Mouse (Mus musculus) spleen, postnatal 10 days (tissue): Measurements from ENCODE around the gene Mvb12a.
A peak's percentile ranks its signal among the peaks of the same experiment; 100 is the strongest.

Experiments
- DNase-seq, 2 experiments: peaks; one replicate each; pipeline ENCODE4 v3.0.0; 2021 to 2022; ENCODE audit warnings: low spot score in 2 of 2

The Mvb12a gene

DNA sequence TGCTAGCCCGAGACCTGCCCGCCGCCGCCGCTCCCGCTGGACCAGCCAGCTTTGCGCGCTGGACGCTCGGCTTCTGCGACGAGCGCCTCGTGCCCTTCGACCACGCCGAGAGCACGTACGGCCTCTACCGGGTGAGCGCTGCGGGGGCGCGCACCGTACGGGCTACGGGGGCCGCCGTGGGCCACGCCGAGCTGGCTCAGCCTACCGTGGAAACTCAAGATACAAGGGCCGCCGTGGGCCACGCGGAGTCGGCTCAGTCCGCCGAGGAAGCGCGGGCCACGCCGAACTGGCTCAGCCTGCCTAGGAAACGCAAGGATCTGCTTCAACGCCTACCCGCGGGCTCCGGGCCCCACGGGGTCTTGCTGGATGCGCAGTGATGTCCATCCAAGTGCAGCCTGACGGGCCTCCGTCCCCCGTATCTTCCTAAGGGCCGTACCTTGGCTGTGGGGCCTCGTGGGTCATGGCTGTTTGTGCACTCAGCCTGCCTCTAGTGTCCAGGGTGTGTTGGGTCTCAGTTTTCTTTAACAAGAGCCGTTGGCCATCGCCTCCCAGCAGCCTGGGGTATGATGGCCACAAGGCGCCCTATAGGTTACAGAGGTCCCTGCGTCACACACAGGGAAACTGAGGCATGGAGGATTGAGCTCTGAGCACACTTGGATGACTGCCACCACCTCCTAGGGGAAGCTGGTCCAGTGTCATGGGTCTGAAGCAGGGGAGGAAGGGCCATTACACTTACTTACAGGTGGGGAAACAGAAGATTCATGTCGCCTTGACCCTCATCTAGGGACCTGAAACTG lies 49.9 kb downstream of the Mvb12a start:
- peak in 1 of 2 experiments; percentile 76 for DNase-seq

DNA sequence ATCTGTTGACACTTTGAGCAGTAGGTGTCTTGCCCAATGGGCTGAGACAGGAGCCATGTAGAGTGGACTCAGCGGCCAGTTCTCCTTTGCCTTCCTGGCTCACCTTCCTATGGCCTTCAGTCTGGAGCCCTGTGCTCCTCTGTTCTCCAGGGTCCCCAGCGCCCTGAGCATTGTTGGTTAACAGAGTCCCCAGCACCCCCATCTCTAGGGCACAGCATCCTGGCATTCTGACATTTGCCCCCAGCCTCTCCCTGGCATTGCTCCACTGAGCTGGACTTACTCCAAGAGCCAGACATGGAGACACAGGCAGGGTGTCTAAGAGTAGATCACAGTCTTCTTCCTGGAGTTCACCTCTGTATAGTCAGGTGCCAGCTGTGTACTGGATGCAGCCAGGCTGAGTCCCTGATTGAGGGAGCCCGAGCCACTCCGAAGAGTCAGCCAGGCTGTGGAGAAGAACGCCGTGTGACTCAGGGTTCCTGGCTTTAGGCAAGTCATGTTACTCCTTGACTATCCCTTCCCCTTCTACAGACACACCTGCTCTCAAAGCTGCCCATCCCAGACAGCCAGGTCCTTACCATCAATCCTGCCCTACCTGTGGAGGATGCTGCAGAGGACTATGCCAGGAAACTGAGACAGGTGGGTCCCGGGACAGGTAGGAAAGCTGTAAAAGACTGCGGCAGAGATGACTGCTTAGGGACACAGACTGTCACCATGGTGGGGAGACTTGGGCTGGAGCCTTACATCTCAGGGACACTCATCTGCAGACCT lies 51.0 kb downstream of the Mvb12a start:
- DNase-seq: no peak

GRCm38 (mm10) chr8:71594324-71594722 lies 51.6 kb downstream of the Mvb12a start:
- no peak for DNase-seq

GRCm38 (mm10) chr8:71595862-71596261 lies 53.1 kb downstream of the Mvb12a start:
- DNase-seq: peak; percentile 90 to 94

DNA sequence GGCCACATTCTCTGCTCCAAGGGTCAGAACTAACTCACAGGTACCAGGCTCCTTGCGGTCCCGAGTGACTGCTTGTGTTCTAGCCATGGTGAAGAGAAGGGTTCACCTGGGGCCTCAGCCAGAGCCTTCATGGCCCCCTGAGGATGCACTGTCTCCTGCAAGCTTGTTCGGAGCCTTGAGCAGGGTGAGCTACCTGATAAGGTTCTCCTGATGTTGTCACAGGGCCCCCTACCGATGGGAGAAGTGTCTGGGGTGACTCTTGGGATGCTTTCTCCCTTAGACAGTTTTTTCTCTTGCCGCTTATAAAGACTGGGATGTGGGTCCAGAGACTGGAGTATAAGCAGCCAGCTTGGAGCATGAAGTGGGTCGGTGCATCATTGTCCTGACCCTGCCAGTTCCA lies 53.7 kb downstream of the Mvb12a start:
- no peak for DNase-seq

DNA sequence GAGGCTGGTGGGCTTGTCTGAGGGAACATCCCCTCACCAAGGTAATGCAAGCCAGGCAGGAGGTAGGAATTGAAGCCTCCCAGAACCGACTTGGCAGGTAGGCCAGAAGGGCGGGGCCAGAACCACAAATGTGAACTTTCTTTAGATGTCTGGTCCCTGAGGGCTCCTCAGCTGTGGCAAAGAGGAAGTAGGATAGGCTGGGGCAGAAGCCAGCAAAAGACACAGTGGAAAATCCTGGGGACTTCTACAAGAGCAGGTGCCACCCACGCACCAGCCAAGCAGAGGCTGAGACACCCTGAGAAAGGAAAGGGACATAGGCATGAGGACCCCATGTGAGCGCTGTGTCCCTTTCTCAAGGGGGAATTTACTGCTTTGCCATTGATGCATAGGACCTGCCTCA lies 54.1 kb downstream of the Mvb12a start:
- peak in 1 of 2 experiments; percentile 68 for DNase-seq

DNA sequence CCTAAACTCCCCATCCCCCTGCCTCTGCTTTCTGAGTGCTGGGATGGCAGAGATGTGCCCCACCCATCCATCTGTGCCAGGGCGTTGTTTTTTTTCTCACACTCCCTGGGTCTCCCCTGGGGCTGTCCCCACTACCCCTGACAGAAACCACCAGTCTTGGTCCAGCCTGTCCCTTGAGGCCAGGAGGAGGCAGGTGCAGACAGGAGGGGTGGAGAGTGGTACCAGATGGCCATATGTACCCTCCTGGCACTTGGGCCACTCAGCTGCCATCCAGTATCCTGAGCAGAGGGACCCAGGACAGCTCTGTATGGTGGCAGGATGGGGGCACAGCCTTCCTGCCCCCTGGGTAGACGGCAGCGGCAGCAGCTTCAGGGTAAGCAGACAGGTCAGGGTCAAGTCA lies 54.7 kb downstream of the Mvb12a start, which contains the start of gene Fam129c:
Gene Fam129c, plus strand, starts transcription at position 198 of the 400 bp plus-strand sequence.
- peak; percentile 29 to 58 for DNase-seq
